Mouse (Mus musculus) MEL (cell line): ENCODE data around the gene Arhgap29. TPM values are rescaled to one million over a fixed set of nuclear protein-coding genes. Genes with fewer than 3 reads are reported as not detected.

Experiments
- DNase-seq: peaks from one replicate; pipeline ENCODE4 v3.0.0; 2011; ENCODE audit warnings: low read depth, low spot score
- H3K27ac ChIP-seq: 2 replicates; pipeline ENCODE4 v1.5.1; 2012; ENCODE audit warnings: low read depth, mild to moderate bottlenecking, control low read depth, low read length, moderate library complexity; ENCODE audit not compliant: control insufficient read depth
- H3K27me3 ChIP-seq, 2 experiments: fragments of 150-350 bp in 1 of 2; sonication (generic) in 1 of 2; 2 replicates each; pipeline ENCODE4 v1.6.1; 2012; ENCODE audit warnings: low read length in 2 of 2, mild to moderate bottlenecking in 2 of 2, improper control_type of control experiment in 1 of 2, moderate library complexity in 1 of 2; ENCODE audit not compliant: insufficient read depth in 2 of 2, control insufficient read depth in 1 of 2
- H3K36me3 ChIP-seq, 2 experiments: 2 replicates each; pipeline ENCODE4 v1.6.1; 2012 to 2014; ENCODE audit warnings: low read length in 2 of 2, improper control_type of control experiment in 1 of 2, inconsistent platforms in 1 of 2, mild to moderate bottlenecking in 1 of 2; ENCODE audit not compliant: insufficient read depth in 2 of 2, control insufficient read depth in 1 of 2
- H3K4me1 ChIP-seq, 2 experiments: fragments of 150-350 bp in 1 of 2; sonication (generic) in 1 of 2; 2 replicates each; pipeline ENCODE4 v1.6.1; 2012; ENCODE audit warnings: low read length in 2 of 2, improper control_type of control experiment in 1 of 2, mild to moderate bottlenecking in 1 of 2; ENCODE audit not compliant: insufficient read depth in 2 of 2, control insufficient read depth in 1 of 2
- H3K4me3 ChIP-seq, 2 experiments: fragments of 150-350 bp in 1 of 2; sonication (generic) in 1 of 2; 2 replicates each; pipeline ENCODE4 v1.5.1; 2012; ENCODE audit warnings: low read depth in 2 of 2, low read length in 2 of 2, mild to moderate bottlenecking in 2 of 2, moderate library complexity in 2 of 2, control low read depth in 1 of 2, improper control_type of control experiment in 1 of 2; ENCODE audit not compliant: control insufficient read depth in 1 of 2, insufficient read depth in 1 of 2
- H3K79me2 ChIP-seq: 2 replicates; pipeline ENCODE4 v1.6.1; 2012; ENCODE audit warnings: mild to moderate bottlenecking, low read length, moderate library complexity; ENCODE audit not compliant: control insufficient read depth, poor library complexity, insufficient read depth
- H3K9ac ChIP-seq: 2 replicates; pipeline ENCODE4 v1.6.1; 2012; ENCODE audit warnings: low read depth, mild to moderate bottlenecking, control low read depth, low read length, moderate library complexity; ENCODE audit not compliant: control insufficient read depth, poor library complexity, severe bottlenecking
- H3K9me3 ChIP-seq: fragments of 150-350 bp; sonication (generic); replicated peaks from 2 replicates; pipeline ENCODE4 v1.6.1; 2012; ENCODE audit warnings: mild to moderate bottlenecking, low read length, improper control_type of control experiment, moderate library complexity; ENCODE audit not compliant: insufficient read depth
- CHD2 ChIP-seq: IDR thresholded peaks from 2 replicates; pipeline ENCODE4 v1.6.1; 2011; ENCODE audit warnings: low read length, improper control_type of control experiment
- CTCF ChIP-seq, 3 experiments: IDR thresholded peaks in 2 of 3; conservative IDR thresholded peaks in 1 of 3; 2 replicates each; pipeline ENCODE4 v1.5.1; 2011 to 2012; ENCODE audit warnings: low read length in 3 of 3, low read depth in 2 of 3, mild to moderate bottlenecking in 2 of 3, improper control_type of control experiment in 1 of 3, inconsistent platforms in 1 of 3, mixed read lengths in 1 of 3, moderate library complexity in 1 of 3; ENCODE audit not compliant: control insufficient read depth in 1 of 3, insufficient read depth in 1 of 3, poor library complexity in 1 of 3, severe bottlenecking in 1 of 3
- ETS1 ChIP-seq: IDR thresholded peaks from 2 replicates; pipeline ENCODE4 v1.6.1; 2012; ENCODE audit warnings: low read depth, mild to moderate bottlenecking, inconsistent platforms, low read length, improper control_type of control experiment, moderate library complexity
- GATA1 ChIP-seq: IDR thresholded peaks from 2 replicates; pipeline ENCODE4 v1.6.1; 2011; ENCODE audit warnings: low read depth, low read length, improper control_type of control experiment
- MYC ChIP-seq: IDR thresholded peaks from 2 replicates; pipeline ENCODE4 v1.6.1; 2011; ENCODE audit warnings: low read depth, mild to moderate bottlenecking, low read length, improper control_type of control experiment, moderate library complexity
- POLR2A ChIP-seq, 2 experiments: IDR thresholded peaks; 2 replicates each; pipeline ENCODE4 v1.6.1; 2011 to 2012; ENCODE audit warnings: low read length in 2 of 2, mild to moderate bottlenecking in 2 of 2, control low read depth in 1 of 2, improper control_type of control experiment in 1 of 2, low read depth in 1 of 2, moderate library complexity in 1 of 2; ENCODE audit not compliant: control insufficient read depth in 1 of 2, insufficient read depth in 1 of 2, poor library complexity in 1 of 2
- POLR2AphosphoS5 ChIP-seq: IDR thresholded peaks from 2 replicates; pipeline ENCODE4 v1.6.1; 2012; ENCODE audit warnings: low read depth, borderline replicate concordance, mild to moderate bottlenecking, inconsistent platforms, low read length, moderate library complexity, mixed read lengths
- RAD21 ChIP-seq: IDR thresholded peaks from 2 replicates; pipeline ENCODE4 v1.6.1; 2011; ENCODE audit warnings: mild to moderate bottlenecking, low read depth, low read length, improper control_type of control experiment
- SMC3 ChIP-seq: IDR thresholded peaks from 2 replicates; pipeline ENCODE4 v1.6.1; 2011; ENCODE audit warnings: low read depth, low read length, improper control_type of control experiment
- ZC3H11A ChIP-seq: IDR thresholded peaks from 2 replicates; pipeline ENCODE4 v1.6.1; 2012; ENCODE audit warnings: low read depth, mild to moderate bottlenecking, inconsistent platforms, low read length, improper control_type of control experiment
- polyA plus RNA-seq, 2 experiments: library from polyadenylated mRNA; stranded (reverse) in 1 of 2; unstranded in 1 of 2; fragments of >175 nt in 1 of 2; fragments of >200 nt in 1 of 2; gene quantifications; 2 replicates each; pipeline versions ENCODE4 v1.2.1 to v1.2.4; 2012; ENCODE audit warnings: low replicate concordance in 2 of 2, low read depth in 1 of 2; ENCODE audit not compliant: insufficient read length in 2 of 2, insufficient read depth in 1 of 2, missing spikeins in 1 of 2
- total RNA-seq: library from RNA; depleted of rRNA; stranded (reverse); fragments of 300-350 nt; gene quantifications from 2 replicates; pipeline ENCODE4 v1.2.3, GENCODE M21; 2012

Gene Arhgap29
- total and polyA plus RNA-seq, 3 experiments, result 0.19 to 0.23 TPM; not detected in 1

DNA sequence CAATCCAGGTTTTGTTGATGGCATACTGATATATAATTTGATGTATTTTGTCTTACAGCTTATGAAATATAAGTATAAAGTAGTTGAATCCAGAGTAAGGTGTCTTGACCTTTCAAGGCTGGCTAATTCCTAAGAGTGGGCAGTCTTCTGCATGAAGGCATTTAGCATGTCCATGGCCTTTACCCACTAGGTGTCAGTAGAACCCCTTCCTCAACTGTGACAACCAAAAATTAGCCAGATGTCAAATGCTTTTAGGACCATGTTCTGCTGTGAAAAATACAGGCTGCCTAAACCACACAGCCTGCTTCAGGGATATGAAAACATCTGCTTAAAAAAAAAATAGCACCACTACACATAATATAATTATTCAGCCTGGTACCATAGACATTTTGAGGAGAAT is 11.8 kb downstream of the Arhgap29 start:
- H3K27me3 ChIP-seq, result no peaks in the 10 kb centered on the region; a peak in 2 of 4 replicates
- peak; percentile 65 for TF ChIP-seq SMC3
- no peak for TF ChIP-seq POLR2AphosphoS5
- TF ChIP-seq ZC3H11A, result peak; percentile 56
- no peak for TF ChIP-seq ETS1
- TF ChIP-seq CTCF (IDR thresholded peaks at IDR 0.05 in 2 of 3, conservative IDR thresholded peaks at IDR 0.05 in 1 of 3; ENCODE audit: control insufficient read depth in 1 of 3, insufficient read depth in 1 of 3, low read depth in 2 of 3, low read length in 3 of 3, poor library complexity in 1 of 3, severe bottlenecking in 1 of 3), result peak; percentile 29 to 72 (median 53)
- peak; percentile 72 for TF ChIP-seq RAD21
- H3K79me2 ChIP-seq, result no peaks in the 10 kb centered on the region
- H3K4me3 ChIP-seq, result no peak overlapping the region
- peak; percentile 54 for DNase-seq
- H3K9me3 ChIP-seq, result no peaks in the 10 kb centered on the region
- H3K4me1 ChIP-seq, result peaks cover 0 to 4% of the 10 kb centered on the region in 2 experiments; a peak in 1 of 4 replicates
- no peak overlapping the region for H3K9ac ChIP-seq
- no peaks in the 10 kb centered on the region for H3K36me3 ChIP-seq
- H3K27ac ChIP-seq, result no peak overlapping the region

DNA sequence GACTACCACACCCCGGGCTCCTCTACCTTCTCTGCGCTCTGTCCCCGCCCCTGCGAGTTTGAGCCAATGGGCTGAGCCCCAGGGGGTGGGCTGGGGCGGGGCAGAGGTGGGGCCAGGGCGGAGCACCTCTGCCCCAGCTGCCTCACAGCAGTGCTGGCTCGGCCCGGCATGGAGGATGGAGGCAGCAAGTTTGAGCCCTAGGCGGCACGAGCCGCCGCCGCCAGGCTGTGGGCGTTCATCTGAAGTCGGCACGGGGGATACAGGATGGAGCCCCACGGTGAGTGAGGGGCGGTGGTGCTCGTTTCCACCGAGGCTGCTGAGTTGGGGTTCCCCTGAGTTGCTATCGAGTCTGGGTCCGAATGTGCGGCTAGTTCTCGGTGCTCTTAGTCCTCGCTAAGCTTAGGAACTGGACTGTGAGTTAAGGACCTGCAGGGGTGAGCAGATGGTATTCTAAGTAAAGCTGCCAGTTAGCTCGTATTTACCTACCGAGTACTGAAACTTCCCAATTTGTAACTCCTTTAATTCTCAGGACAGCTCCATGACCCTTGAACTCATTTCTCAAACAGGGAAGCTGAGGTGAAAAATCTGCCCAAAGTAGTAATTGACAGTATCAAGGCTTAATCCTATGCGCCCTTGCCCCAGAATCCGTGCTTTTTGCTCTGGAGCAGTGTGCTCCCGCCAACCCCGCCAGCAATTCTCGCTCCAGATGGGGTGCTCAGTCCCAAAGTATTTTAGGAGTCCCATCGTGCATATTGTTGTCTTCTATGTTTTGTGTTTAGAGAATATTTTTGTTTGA is 15.5 kb downstream of the Arhgap29 start:
- H3K4me3 ChIP-seq, result peak overlapping the region; percentile 53 to 58; a peak in 3 of 4 replicates
- H3K9ac ChIP-seq, result peak overlapping the region; percentile 43
- H3K9me3 ChIP-seq, result no peaks in the 10 kb centered on the region
- H3K36me3 ChIP-seq, result no peaks in the 10 kb centered on the region
- no peaks in the 10 kb centered on the region for H3K79me2 ChIP-seq
- H3K27me3 ChIP-seq, result no peaks in the 10 kb centered on the region; a peak in 3 of 4 replicates
- H3K27ac ChIP-seq, result no peak overlapping the region
- peak; percentile 79 for DNase-seq
- peaks cover 0 to 4% of the 10 kb centered on the region in 2 experiments; a peak in 1 of 4 replicates for H3K4me1 ChIP-seq
- TF ChIP-seq POLR2A (IDR thresholded peaks at IDR 0.05; ENCODE audit: control insufficient read depth in 1 of 2, insufficient read depth in 1 of 2, low read depth in 1 of 2, low read length in 2 of 2, poor library complexity in 1 of 2) (peak in 1 of 2 experiments; percentile 45; a peak in 1 of 4 replicates), MYC (no peak)
- TF ChIP-seq, all 39 proteins: peak for 1

DNA sequence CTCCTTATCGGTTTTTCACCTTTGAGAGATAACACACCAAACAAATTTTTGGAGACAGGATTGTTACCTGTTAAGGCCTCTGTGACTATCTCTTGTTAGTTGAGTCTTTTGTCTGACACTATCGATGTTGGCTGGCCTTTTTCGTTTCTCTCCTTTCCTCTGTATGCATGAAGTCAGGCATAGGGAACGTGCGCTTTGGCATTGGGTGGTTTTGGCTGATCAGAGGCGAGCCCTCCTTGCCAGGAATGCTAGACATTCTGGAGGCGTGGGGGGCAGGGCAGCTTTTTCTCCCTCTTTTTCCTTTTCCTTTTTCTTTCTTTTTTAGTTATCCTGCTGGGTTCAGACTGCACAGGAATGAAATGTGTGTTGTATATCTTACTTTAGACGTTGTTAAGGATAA is 16.3 kb downstream of the Arhgap29 start:
- H3K9ac ChIP-seq, result no peak overlapping the region

More for the DNA sequence above, 16.3 kb downstream of the Arhgap29 start:
- no peak for TF ChIP-seq GATA1
- TF ChIP-seq CHD2, result no peak
- peaks cover 0 to 4% of the 10 kb centered on the region in 2 experiments; a peak in 1 of 4 replicates for H3K4me1 ChIP-seq
- H3K27me3 ChIP-seq, result no peaks in the 10 kb centered on the region; a peak in 3 of 4 replicates
- H3K36me3 ChIP-seq, result no peaks in the 10 kb centered on the region
- no peaks in the 10 kb centered on the region for H3K79me2 ChIP-seq
- H3K9me3 ChIP-seq, result no peaks in the 10 kb centered on the region
- H3K4me3 ChIP-seq, result no peak overlapping the region
- no peak for DNase-seq
- H3K27ac ChIP-seq, result no peak overlapping the region
